Mouse (Mus musculus) G1E-ER4 (cell line): ENCODE results near the gene Vcl. TPM values are rescaled to one million over a fixed set of nuclear protein-coding genes. Genes with fewer than 3 reads are reported as not detected.
A peak's percentile ranks its signal among the peaks of the same experiment; 100 is the strongest.

Experiments
- GATA1 ChIP-seq: IDR thresholded peaks from one replicate; pipeline ENCODE4 v1.8.0; 2012; ENCODE audit warnings: low read length, inconsistent platforms
- polyA plus RNA-seq: library from polyadenylated mRNA; stranded (reverse); fragments of >175 nt; gene quantifications from 2 replicates; pipeline ENCODE4 v1.2.3, GENCODE M21; 2012

The Vcl gene
- polyA plus RNA-seq, 1 experiment, result 14.2 TPM

- TF ChIP-seq GATA1, result no peak
Observed at GRCm38 (mm10) chr14:20928308-20928685, 901 bp upstream of the Vcl start.

DNA sequence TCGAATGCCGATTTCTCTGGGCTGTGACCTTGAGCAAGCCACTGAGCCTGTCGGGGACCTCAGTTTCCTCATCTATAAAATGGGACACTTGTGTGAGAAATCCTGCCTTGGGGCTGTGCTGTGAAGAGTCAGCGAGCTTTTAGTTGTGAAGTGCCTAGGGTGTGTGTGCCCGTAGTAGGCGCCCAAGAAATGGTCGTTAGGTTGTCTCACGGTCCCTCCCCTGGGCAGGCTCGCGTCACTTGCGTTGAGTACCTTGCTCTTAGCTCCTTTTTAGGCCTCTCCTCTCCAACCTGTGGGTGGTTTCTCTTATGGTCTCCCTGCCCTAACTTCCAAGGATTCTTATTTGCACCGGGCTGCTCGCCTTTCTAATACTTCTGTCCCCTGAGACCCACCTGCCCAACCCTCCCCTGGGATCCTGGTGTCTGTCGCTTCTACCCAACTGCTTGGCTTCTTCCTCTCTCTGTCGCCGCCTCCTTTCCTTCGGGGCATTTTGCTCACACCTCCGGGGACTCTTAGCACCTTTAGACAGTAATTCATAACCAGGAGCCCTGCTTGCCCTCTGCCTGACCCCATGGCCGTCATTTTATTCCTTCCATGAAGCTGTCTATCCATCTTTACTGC is 726 bp downstream of the Vcl start:
- no peak for TF ChIP-seq GATA1

DNA sequence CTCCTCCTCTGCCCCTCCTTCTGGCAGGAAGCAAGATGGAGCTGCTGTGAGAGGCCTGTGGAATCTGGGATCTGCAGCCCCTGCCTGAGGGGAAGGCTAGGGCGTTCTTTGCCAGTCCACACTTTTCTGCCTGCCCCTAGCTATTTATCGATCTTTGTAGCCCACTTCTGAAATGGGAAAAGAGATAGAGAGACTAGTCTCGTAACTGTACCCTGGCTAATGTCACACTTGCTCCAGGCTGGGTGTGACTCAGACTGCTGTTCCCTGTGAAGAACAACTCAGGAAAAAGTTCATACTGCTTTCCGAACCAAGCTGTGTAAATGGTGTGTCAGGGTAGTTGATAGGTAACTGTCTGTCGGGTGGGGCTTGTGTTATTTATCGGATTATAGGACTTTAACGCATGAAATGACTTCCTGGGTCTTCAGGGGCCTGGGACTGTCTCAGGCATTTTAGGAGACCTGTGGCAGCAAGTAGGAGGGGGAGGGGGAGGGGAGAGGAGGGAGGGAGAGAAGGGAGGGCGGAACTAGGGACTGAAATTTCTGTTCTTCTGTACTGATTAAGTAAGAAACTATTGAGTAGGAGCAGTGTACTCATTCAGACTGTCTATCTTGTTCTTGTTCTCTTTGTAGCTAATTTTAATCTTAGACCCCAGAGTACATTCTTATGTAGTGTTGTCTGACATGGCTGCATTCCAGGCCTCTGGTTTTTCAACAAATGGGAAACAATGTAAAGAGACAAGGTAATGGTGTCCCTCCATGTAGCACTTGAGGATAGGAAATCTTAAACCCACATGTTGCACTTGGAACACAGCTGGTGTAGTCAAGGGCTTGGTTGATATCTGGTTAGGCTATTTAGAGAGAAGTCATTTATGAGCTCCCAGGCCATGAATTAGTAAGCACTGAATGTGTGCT is 1.5 kb downstream of the Vcl start:
- TF ChIP-seq GATA1, result no peak

DNA sequence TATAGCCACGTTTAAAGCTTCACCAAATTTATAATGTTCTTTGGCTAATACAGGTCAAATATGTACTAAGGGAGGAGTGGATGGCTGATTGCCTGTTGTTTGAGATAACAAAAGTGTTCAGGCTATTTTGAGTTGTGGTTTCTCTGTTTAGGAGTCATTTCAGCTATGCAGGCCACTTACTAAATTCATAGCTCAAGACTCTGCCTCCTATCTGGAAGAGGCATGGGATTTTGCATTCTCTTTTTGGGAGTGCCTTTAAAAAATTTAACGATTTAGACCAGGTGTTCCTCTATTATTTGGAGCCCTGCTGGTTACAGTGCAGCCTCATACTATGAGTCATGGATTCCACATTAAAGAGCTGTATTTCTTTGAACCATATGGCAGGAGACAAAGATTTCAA is 9.2 kb downstream of the Vcl start:
- TF ChIP-seq GATA1, result peak; percentile 25

GRCm38 (mm10) chr14:20938860-20939259 is 9.7 kb downstream of the Vcl start:
- TF ChIP-seq GATA1, result no peak

GRCm38 (mm10) chr14:20945296-20945695 is 16.1 kb downstream of the Vcl start:
- no peak for TF ChIP-seq GATA1

DNA sequence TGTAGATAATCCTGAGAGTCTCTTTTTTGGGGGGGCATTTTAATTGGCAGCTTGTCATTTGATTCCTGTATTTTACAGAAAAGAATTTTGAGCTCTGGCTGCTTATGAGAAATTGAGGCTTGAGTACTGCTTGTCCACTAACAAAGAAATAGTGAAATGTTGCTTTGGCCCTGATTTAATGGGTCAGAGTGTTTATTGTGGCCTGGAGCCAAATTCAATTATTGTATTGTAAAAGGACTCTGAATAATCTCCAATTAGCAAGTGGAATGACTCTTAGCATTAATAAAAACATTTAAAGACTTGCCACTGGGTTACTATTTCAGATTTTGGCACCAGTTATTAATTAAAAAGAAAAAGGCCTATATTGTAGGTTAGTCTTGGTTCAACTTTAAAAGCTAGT is 26.8 kb downstream of the Vcl start:
- no peak for TF ChIP-seq GATA1

GRCm38 (mm10) chr14:20958971-20959370 is 29.8 kb downstream of the Vcl start:
- TF ChIP-seq GATA1, result no peak

GRCm38 (mm10) chr14:20962466-20962865 is 33.3 kb downstream of the Vcl start:
- no peak for TF ChIP-seq GATA1

- no peak for TF ChIP-seq GATA1
Observed at GRCm38 (mm10) chr14:20962906-20963305, 33.7 kb downstream of the Vcl start.

- no peak for TF ChIP-seq GATA1
Observed at GRCm38 (mm10) chr14:20963863-20964262, 34.7 kb downstream of the Vcl start.

DNA sequence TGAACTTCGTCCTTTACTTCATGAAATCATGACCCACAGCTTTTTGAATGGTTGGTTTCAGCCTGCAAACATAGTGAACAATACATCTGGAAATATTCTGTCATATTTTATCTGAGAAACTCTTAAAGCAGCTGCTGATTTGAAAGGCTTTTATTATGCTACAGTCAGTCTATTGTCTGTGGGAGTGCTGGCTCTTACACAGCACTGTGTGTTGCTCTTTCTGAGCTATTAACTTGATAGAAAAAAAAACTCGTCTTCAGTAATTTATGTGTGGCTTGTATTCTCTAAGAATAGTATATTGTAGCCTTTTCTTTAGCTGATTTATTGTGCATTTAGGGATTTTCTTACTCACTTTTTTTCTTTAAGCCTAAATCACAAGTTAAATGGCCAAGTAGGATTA is 35.1 kb downstream of the Vcl start:
- no peak for TF ChIP-seq GATA1

- TF ChIP-seq GATA1, result no peak
Observed at GRCm38 (mm10) chr14:20966959-20967670, 37.9 kb downstream of the Vcl start.

DNA sequence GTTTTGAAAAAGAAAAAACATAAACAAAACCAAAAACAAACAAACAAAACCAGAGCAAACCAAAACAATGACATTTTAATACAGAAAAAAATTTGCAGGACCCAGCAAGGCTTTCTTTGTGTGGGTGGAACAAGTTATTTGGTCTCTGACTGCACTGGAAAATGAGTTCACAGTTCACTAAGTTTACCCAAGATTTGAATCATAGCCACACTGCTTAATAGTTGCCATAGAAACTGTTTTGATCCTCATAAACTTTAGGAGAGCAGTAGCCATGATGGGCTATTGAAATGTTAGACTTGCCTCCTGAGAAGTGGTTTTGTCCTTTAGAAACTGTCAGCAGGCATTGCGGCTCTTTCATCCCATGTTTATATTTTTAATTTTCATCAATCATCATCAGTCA is 39.9 kb downstream of the Vcl start:
- no peak for TF ChIP-seq GATA1

DNA sequence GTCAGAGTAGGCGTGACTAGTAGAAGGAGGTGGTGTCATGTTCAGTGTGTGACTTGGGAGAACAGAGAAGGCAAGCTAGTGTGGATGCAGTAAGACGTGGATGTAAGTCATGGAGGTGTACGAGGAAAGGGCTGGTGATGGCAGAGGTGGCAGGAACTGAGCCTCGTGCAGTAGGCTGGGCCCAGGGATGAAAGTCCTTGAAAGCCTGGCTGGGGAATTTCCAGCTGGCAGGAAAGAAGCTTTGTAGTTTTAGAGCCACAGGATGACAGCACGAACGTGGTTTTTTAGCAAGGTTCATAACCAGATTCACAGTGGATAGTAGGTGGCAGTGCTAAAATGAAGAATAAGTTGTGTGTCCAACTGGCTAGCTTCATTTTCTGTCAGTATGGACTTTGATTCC is 41.2 kb downstream of the Vcl start:
- TF ChIP-seq GATA1, result no peak

DNA sequence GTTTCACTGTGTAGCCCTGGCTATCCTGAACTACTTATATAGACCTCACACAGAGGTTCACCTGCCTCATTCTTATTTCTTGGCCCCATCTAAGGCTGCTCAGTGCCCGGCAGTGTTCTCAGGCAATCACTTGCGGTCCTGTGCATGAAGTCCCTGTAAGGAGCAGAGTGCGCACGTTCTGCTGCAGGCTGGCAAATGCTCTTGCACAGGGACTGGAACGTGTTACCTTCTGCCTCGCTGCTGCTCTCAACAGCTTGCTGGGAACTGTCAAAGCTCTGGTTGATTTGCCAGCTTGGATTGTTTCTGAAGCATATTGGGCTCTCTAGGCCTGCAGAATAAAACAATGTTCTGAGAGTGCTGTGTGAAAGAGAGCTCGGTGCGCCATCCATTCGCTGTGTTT is 41.7 kb downstream of the Vcl start:
- TF ChIP-seq GATA1, result no peak
